Mouse (Mus musculus) embryonic fibroblast, embryonic 13.5 days (primary cell): ENCODE data around the gene Sbno1.

Experiments
- CTCF ChIP-seq: IDR thresholded peaks from 2 replicates; pipeline ENCODE4 v1.5.1; 2011; ENCODE audit warnings: mild to moderate bottlenecking, control low read depth, low read length, moderate library complexity, borderline replicate concordance; ENCODE audit not compliant: insufficient read depth
- POLR2A ChIP-seq: IDR thresholded peaks from 2 replicates; pipeline ENCODE4 v1.6.1; 2011; ENCODE audit warnings: low read depth, mild to moderate bottlenecking, control low read depth, low read length, moderate library complexity

- no peak for TF ChIP-seq POLR2A
- TF ChIP-seq CTCF = no peak
Observed at GRCm38 (mm10) chr5:124350350-124350749, 75.5 kb downstream of the Sbno1 start.
